Mouse (Mus musculus) heart, embryonic 12.5 days (tissue): Measurements from ENCODE around the gene Tmem19. TPM values are rescaled to one million over a fixed set of nuclear protein-coding genes. Genes with fewer than 3 reads are reported as not detected.
"Not testable (repeated sequence)": the region's sequence is repeated elsewhere in the genome, so short reads cannot be mapped to it uniquely, and the experiment has no call there.

ENCODE experiments used
- ATAC-seq: fragments of 200-750 bp; cut with Nextera tagmentation; 2 replicates; pipeline ENCODE4 v1.8.0; 2017; ENCODE audit warnings: moderate TSS enrichment, moderate library complexity; ENCODE audit not compliant: insufficient number of reproducible peaks, low FRiP score
- H3K27ac ChIP-seq: fragments of 300-500 bp; sonication (generic); 2 replicates; pipeline ENCODE4 v1.5.1; 2016; ENCODE audit warnings: mild to moderate bottlenecking, moderate library complexity; ENCODE audit not compliant: poor library complexity, severe bottlenecking
- H3K27me3 ChIP-seq: fragments of 300-500 bp; sonication (generic); replicated peaks from 2 replicates; pipeline ENCODE4 v1.6.1; 2016; ENCODE audit warnings: mild to moderate bottlenecking, moderate library complexity
- H3K36me3 ChIP-seq: fragments of 300-500 bp; sonication (generic); 2 replicates; pipeline ENCODE4 v1.6.1; 2016; ENCODE audit warnings: mild to moderate bottlenecking, moderate library complexity
- H3K4me1 ChIP-seq: fragments of 300-500 bp; sonication (generic); replicated peaks from 2 replicates; pipeline ENCODE4 v1.6.1; 2016; ENCODE audit warnings: mild to moderate bottlenecking
- H3K4me2 ChIP-seq: fragments of 300-500 bp; sonication (generic); 2 replicates; pipeline ENCODE4 v1.6.1; 2016; ENCODE audit warnings: mild to moderate bottlenecking, moderate library complexity
- H3K4me3 ChIP-seq: fragments of 300-500 bp; sonication (generic); 2 replicates; pipeline ENCODE4 v1.5.1; 2016; ENCODE audit warnings: mild to moderate bottlenecking
- H3K9ac ChIP-seq: fragments of 300-500 bp; sonication (generic); 2 replicates; pipeline ENCODE4 v1.6.1; 2016; ENCODE audit warnings: mild to moderate bottlenecking, moderate library complexity
- H3K9me3 ChIP-seq: fragments of 300-500 bp; sonication (generic); replicated peaks from 2 replicates; pipeline ENCODE4 v1.6.1; 2016; ENCODE audit warnings: mild to moderate bottlenecking, moderate library complexity
- WGBS: fragments of 180-500 bp; shearing (Covaris S2); methylation state at CpG from one replicate; pipeline ENCODE4 v1.1.7; 2016; 5-methylcytosine and 5-hydroxymethylcytosine counted together
- polyA plus RNA-seq: library from polyadenylated mRNA; unstranded; fragments of >200 nt; fragmentation: Nextera tagmentation; extraction: Ambion mirVana; gene quantifications from 2 replicates; pipeline ENCODE4 v1.2.1, GENCODE M21; 2016

The Tmem19 gene
- polyA plus RNA-seq, 1 experiment from 2014 or later, result 24.1 TPM

DNA sequence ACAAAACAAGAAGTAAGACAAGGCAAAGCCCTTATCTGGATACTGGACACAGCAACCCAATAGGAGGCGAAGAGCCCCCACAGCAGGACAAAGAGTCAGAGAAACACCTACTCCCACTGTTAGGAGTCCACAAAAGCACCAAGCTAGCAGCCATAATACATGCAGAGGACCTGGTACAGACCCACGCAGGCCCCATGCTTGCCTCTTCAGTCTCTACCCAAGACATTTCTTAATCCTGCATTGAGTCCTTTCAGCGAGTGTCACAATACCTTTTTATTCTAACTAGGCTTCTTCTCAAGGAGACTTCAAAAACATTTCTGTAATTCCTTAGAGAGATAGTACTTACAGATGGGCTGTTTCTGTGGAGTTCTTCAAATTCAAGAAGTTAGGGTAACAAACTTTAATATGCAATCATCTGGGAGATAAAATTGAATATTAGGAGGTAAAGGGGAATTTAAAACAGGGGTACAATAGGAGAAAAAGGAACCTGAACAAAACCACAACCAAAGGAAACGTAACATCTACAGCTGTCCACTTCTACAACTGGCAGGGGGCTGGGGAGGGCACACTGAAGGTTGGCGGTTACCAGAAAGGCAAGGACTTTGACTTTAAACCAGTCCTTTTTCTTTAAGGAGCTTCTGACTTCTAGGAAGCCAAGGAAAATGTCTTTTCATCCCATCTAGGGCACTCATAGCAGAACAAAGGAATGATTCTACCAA is 40.8 kb downstream of the Tmem19 start:
- H3K4me1 ChIP-seq, result peaks cover 1% of the 10 kb centered on the region
- no peak for ATAC-seq
- 70% methylated on average over 5 of the region's 5 CpGs for WGBS

DNA sequence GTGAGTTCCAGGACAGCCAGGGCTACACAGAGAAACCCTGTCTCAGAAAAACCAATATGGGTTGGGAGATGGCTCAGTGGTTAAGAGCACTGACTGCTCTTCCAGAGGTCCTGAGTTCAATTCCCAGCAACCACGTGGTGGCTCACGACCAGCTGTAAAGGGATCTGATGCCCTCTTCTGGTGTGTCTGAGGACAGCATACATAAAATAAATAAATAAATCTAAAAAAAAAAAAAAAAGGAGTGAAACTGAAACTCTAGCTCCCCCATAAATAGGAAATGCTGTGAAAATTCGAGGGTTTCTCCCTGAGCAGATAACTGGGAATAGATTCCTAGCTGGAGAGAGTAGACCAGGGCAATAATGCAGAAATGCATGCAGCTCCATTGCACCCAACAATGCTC is 43.9 kb downstream of the Tmem19 start:
- not testable (repeated sequence) for H3K27me3 ChIP-seq, H3K4me3 ChIP-seq, ATAC-seq, H3K9ac ChIP-seq, H3K9me3 ChIP-seq, H3K4me2 ChIP-seq, H3K36me3 ChIP-seq, H3K27ac ChIP-seq
- WGBS, result 52% methylated on average over 3 of the region's 3 CpGs
- H3K4me1 ChIP-seq, result peaks cover 12% of the 10 kb centered on the region

More for the DNA sequence above, 40.8 kb downstream of the Tmem19 start:
- no peak overlapping the region for H3K4me3 ChIP-seq
- H3K27ac ChIP-seq, result no peak overlapping the region
- H3K27me3 ChIP-seq, result no peaks in the 10 kb centered on the region
- H3K9me3 ChIP-seq, result no peaks in the 10 kb centered on the region
- H3K36me3 ChIP-seq, result no peaks in the 10 kb centered on the region
- no peak overlapping the region for H3K9ac ChIP-seq
- H3K4me2 ChIP-seq, result no peak overlapping the region

DNA sequence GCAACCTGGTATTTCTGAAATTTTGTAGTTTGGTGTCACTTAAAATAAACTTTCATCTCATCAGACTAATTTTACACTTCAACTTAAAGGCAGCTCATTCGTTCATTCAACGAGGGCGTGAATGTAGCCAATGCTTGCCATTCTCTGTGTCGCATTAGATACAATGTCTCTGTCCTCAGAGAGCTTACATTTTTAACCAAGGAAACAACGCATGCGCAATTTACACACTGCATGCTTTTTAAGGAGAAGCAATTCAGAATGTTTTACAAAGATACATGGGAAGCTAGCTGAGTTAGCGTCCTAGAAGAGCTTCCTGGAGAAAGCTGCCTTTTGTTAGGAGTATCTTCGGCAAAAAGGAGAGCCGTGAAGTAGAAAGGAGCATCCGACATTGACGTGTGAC is 46.0 kb downstream of the Tmem19 start:
- H3K27ac ChIP-seq, result peak overlapping the region; percentile 98
- WGBS, result 45% methylated on average over 11 of the region's 11 CpGs
- H3K9ac ChIP-seq, result no peak overlapping the region; the same call in 1 of the 2 replicates
- no peak for ATAC-seq
- H3K36me3 ChIP-seq, result no peaks in the 10 kb centered on the region
- H3K4me2 ChIP-seq, result peak overlapping the region; percentile 70
- H3K4me3 ChIP-seq, result peak overlapping the region; percentile 100
- no peaks in the 10 kb centered on the region for H3K27me3 ChIP-seq
- no peaks in the 10 kb centered on the region for H3K9me3 ChIP-seq
- peaks cover 31% of the 10 kb centered on the region for H3K4me1 ChIP-seq

DNA sequence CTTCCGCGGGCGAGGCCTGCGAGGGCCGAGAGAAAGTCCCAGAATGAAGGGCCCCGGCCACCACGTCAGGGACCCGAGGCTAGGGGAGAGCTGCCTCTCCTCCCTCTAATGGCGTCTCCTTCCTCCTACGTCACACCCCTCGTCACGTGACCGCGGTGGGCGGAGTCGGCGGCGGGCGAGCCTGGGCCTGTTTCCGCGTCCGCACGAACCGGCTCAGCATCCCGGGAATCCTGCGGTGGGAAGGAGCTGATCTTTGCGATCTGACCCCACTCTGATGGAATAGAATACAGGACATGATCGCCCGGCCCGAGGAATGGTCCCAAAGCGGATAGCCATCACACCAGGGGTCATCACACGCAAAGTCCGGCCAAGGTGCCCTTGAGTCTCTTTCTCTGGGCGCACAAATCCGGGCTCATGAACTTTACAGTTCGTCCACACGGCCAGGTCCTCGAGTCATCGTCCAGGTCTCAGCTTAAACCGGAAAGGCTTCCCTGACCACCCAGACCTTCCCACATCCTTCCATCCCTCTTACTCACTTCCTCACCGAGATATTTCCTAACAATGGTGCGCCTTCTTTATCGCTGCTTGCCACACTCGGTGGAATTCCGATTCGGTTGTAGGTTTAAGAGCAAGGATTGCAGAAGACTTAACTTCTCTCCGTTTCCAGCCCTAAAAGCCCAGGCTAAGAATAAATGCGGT is 46.7 kb downstream of the Tmem19 start, which contains the start of gene Rab21:
Rab21 (minus strand) TSS at position 122 of the 699 bp plus-strand sequence.
- no peaks in the 10 kb centered on the region for H3K36me3 ChIP-seq
- peak; percentile 95 for ATAC-seq
- no peaks in the 10 kb centered on the region for H3K27me3 ChIP-seq
- peak within 1 kb of the TSS; percentile 70 for H3K4me2 ChIP-seq
- peak within 1 kb of the TSS; percentile 97 for H3K9ac ChIP-seq
- peak within 1 kb of the TSS; percentile 98 for H3K27ac ChIP-seq
- H3K9me3 ChIP-seq, result no peaks in the 10 kb centered on the region
- WGBS, result under 1% methylated on average over 43 of the region's 48 CpGs
- H3K4me3 ChIP-seq, result peak within 1 kb of the TSS; percentile 100
- peaks cover 37% of the 10 kb centered on the region for H3K4me1 ChIP-seq

DNA sequence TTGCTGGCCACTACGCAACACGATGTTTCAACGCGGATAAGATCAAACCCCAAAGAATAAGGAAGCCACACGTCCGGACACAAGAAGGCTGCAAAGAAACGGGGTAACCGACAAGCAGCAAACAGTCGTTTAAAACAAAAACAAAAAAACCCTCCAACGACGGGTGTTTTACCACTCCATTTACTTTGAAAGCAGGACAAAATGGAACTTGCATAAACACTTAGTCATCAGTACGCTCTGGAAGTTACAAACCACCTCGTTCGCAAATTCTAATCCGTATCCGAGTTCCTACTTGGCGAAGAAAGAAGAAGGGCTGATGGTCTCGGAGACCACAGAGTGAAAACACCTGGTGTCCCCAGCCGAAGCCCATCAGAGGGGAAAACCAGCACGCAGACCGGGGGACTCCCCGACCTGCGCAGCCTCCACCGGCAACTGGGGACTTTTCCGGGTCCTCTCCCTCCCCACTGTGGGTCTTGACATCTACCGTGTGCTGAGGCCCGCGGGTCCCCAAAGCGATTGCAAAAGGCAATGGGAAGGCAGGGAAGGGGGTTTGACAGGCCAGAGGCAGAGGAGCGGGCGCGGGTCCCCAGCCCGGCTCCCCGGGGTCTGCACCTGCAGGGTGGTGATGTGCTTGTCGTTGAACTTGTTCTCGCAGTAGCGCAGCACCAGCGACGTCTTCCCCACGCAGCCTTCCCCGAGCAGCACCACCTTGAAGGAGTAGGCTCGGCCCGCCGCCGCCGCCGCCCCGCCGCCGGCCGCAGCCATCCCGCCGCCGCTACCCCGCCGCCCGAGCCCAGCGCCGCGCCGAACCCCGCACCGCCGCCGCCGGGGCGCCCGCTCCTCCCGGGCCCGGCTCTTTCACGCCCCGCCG is 47.5 kb downstream of the Tmem19 start:
- H3K9me3 ChIP-seq, result no peaks in the 10 kb centered on the region

DNA sequence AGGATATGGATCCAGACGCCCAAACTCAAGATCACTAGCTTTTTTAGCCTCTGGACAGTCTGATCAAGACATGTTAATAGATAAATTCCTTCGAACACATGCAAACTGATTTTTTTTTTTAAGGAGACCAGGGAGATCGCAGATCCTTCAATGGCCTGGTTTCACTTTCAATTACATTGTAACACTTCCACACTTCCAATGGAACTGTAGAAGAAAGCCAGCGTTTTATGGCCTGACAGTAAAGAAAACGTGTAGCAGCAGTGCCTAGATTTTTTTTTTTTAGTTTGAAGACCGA is 48.1 kb downstream of the Tmem19 start:
- no peak for ATAC-seq
- H3K4me3 ChIP-seq, result peak overlapping the region; percentile 100
- peaks cover 49% of the 10 kb centered on the region for H3K4me1 ChIP-seq
- no peak overlapping the region for H3K27ac ChIP-seq
- 12% methylated on average over 6 of the region's 6 CpGs for WGBS
- no peaks in the 10 kb centered on the region for H3K27me3 ChIP-seq
- no peaks in the 10 kb centered on the region for H3K36me3 ChIP-seq
- H3K9me3 ChIP-seq, result no peaks in the 10 kb centered on the region
- peak overlapping the region; percentile 97 for H3K9ac ChIP-seq
- peak overlapping the region; percentile 70 for H3K4me2 ChIP-seq

More for the DNA sequence above, 47.5 kb downstream of the Tmem19 start:
- peak overlapping the region; percentile 70 for H3K4me2 ChIP-seq
- peak; percentile 69 for ATAC-seq
- peak overlapping the region; percentile 98 for H3K27ac ChIP-seq
- H3K9ac ChIP-seq, result peak overlapping the region; percentile 97
- H3K4me1 ChIP-seq, result peaks cover 44% of the 10 kb centered on the region
- H3K36me3 ChIP-seq, result no peaks in the 10 kb centered on the region
- WGBS, result 3% methylated on average over 71 of the region's 73 CpGs
- H3K4me3 ChIP-seq, result peak overlapping the region; percentile 100
- no peaks in the 10 kb centered on the region for H3K27me3 ChIP-seq

DNA sequence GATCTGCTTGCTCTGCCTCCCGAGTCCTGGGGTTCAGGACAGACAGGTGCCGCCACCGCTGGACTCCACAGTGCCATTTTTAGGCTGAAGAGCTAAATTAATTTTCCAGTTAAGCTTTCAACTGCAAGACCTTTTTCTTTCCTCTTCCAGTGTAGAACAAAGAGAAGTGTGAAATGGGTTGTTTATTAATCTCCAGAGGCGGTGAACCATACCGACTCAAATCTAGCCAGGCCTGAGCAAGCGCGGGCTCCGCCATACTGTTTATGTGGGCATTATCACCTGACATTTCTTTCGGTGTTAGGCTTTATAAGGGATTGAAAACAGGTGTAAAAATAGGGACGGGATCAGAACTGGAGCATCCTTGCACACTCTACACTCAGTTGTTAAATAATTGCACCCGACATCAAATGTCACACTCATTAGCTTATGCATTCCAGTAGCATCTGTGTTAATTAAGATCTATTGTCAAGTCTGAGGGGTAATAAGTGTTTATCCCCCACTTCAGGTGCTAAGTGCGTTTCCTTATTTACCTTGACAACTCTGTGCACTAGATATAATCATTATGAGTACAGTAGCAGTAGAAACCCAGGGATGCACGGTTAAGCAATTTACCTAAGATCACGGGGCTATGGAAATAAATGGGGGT is 48.5 kb downstream of the Tmem19 start:
- peaks cover 50% of the 10 kb centered on the region for H3K4me1 ChIP-seq
- peak overlapping the region; percentile 97 for H3K9ac ChIP-seq
- WGBS, result 77% methylated on average over 14 of the region's 14 CpGs

DNA sequence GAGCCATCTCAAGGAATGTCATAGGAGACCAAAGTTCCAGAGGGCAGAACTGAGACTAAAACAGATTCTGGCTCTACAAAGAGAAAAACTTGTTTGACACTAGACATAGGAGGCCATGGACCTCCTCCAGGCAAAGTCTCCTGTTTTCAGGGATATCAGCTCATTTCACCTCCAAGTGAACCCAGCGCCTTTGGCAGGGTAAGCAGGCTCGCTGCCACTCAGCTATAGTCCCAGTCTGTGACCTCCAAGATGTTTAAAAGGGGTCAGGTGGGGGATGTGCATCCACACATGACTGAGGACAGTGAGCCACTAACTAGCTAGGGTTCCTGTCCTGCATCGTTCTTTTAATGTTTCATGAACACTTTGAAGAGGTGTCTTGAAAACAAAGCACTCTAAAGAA is 49.6 kb downstream of the Tmem19 start:
- Histone ChIP-seq H3K4me3 (no peak overlapping the region), H3K9ac (0 out of 2 replicates have a peak overlapping the region, but pooled peaks have one; percentile 35), H3K4me2 (peak overlapping the region; percentile 70), H3K27ac (peak overlapping the region; percentile 23), H3K4me1 (peaks cover 54% of the 10 kb centered on the region), H3K9me3 (no peaks in the 10 kb centered on the region), H3K27me3 (no peaks in the 10 kb centered on the region), H3K36me3 (no peaks in the 10 kb centered on the region)
- 27% methylated on average over 3 of the region's 3 CpGs for WGBS
- ATAC-seq, result no peak

More for the DNA sequence above, 48.5 kb downstream of the Tmem19 start:
- Histone ChIP-seq H3K27ac (peak overlapping the region; percentile 21; the same call in 1 of the 2 replicates), H3K36me3 (no peaks in the 10 kb centered on the region), H3K27me3 (no peaks in the 10 kb centered on the region), H3K4me2 (peak overlapping the region; percentile 70), H3K9me3 (no peaks in the 10 kb centered on the region), H3K4me3 (peak overlapping the region; percentile 100)
- ATAC-seq, result no peak

DNA sequence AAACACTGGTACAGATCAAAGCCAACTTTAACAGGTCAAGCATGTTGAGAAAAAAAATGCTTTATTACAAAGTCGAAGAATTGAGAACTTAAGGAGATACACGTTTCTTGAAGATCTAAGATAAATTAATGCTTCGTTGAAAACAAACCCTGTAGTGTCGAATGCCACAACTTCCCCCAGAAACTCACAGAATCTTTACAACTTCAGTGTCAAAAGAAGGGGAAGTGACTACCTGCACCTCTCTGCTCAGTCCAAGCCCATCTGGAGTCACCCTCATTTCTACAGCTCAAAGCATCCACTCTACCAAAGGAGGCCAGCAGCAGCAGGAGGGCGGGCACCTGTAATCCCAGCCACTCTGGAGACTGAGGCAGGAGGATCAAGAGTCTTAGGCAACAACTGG is 50.1 kb downstream of the Tmem19 start:
- Histone ChIP-seq H3K9ac (0 out of 2 replicates have a peak overlapping the region, but pooled peaks have one; percentile 35), H3K4me1 (peaks cover 59% of the 10 kb centered on the region), H3K27ac (0 out of 2 replicates have a peak overlapping the region, but pooled peaks have one; percentile 23), H3K4me2 (peak overlapping the region; percentile 70), H3K36me3 (no peaks in the 10 kb centered on the region), H3K4me3 (no peak overlapping the region), H3K27me3 (no peaks in the 10 kb centered on the region), H3K9me3 (no peaks in the 10 kb centered on the region)
- 83% methylated on average over 5 of the region's 5 CpGs for WGBS
- no peak for ATAC-seq

DNA sequence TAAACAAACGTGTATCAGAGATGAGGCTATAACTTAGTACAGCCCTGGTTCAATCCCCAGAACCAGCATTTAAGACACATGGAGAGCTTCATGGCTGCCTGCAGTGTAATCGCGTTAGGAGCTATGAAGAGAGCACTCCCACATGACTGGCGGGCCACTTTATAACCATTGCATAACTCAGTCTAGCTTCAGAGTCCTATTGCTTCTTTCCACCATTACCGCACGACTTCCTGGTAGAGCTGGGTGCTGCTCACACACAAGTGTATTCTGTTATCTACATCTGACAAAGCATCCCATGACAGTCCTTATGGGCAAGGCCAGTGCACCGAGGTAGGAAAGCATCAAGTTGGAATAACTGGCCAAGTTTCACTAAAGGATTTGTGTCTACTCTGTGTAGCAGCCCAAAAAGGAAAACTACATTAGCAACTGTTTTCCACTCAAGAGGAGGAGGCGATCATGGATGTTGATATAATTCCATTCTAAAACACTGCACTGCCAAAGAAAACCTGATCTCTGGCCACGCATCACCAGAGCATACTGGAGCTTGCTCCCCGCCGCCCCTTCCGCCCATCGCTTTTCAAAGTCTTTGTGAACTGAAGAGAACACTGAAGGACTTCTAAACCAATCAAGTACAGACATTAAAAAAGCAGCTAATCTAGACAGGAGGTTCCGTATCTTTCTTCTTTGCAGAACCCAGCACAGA is 50.9 kb downstream of the Tmem19 start:
- Histone ChIP-seq H3K4me1 (peaks cover 59% of the 10 kb centered on the region), H3K4me2 (no peak overlapping the region; the same call in 1 of the 2 replicates), H3K9me3 (no peaks in the 10 kb centered on the region), H3K27me3 (no peaks in the 10 kb centered on the region), H3K36me3 (no peaks in the 10 kb centered on the region), H3K4me3 (no peak overlapping the region), H3K9ac (no peak overlapping the region), H3K27ac (no peak overlapping the region)
- no peak for ATAC-seq
- WGBS, result 83% methylated on average over 14 of the region's 14 CpGs
